ENCODE assay signal across 11 mouse cellular contexts in the genomic region with DNA sequence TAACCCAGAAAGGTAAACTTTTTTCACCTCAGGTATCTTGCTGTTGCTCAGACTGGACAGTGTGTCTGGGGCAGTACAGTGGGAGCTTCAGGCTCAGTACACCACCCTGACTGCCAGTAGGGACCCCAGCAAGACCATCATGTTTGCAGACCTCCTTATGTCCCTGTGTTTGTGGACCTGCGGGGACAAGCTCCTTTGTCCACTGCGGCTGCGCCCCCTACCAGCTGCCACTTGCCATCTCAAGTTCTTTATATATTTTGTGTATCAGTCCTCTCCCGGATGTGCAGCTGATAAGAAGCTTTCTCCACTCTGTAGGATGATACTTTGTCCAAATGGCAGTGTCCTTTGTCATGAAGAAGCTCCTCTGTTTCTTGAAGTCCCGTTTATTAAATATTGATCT. TPM values are rescaled to one million over a fixed set of nuclear protein-coding genes. Genes with fewer than 3 reads are reported as not detected.
DNase-seq lines count a peak whose midpoint lies in the region; ATAC-seq and TF ChIP-seq lines count a peak whose summit lies in the region.
"Had no signal": no experiment of that assay in that cellular context is flagged by ENCODE, and none has a peak within 500 bp of the region (broad histone marks: within the 10 kb centered on the region; RNA-seq: fewer than 3 reads in every experiment).

No protein-coding gene starts in this region.

- TF ChIP-seq POLR2A in thymus, adult 2 months (IDR thresholded peaks at IDR 0.05; ENCODE audit: control insufficient read depth, extremely low read depth, insufficient read depth, low read length, poor library complexity), result no peak

- H3K9me3 ChIP-seq in kidney, embryonic 14.5 days (ENCODE audit: control insufficient read depth, low read length), result no peaks in the 10 kb centered on the region
- no peaks in the 10 kb centered on the region for H3K9me3 ChIP-seq in hindbrain, embryonic 13.5 days

- H3K27ac ChIP-seq in kidney, embryonic 14.5 days (ENCODE audit: low read depth, low read length), result no peak overlapping the region
- no peak overlapping the region for H3K27ac ChIP-seq in thymus, adult 2 months (ENCODE audit: control insufficient read depth, insufficient read depth, low read length)
- no peak overlapping the region for H3K27ac ChIP-seq in hindbrain, embryonic 13.5 days

- TF ChIP-seq CTCF in thymus, adult 2 months (IDR thresholded peaks at IDR 0.05; ENCODE audit: borderline replicate concordance, control insufficient read depth, extremely low read depth, insufficient read depth, low read length, poor library complexity), result no peak

- WGBS in kidney, embryonic 14.5 days, result 57% methylated on average over 5 of the region's 5 CpGs
- 60% methylated on average over 5 of the region's 5 CpGs for WGBS in thymus, adult 2 months
- 73% methylated on average over 5 of the region's 5 CpGs for WGBS in hindbrain, embryonic 13.5 days

- H3K4me3 ChIP-seq in kidney, embryonic 14.5 days (ENCODE audit: low read length), result no peak overlapping the region
- no peak overlapping the region for H3K4me3 ChIP-seq in thymus, adult 2 months (ENCODE audit: control insufficient read depth, insufficient read depth, low read length)
- no peak overlapping the region for H3K4me3 ChIP-seq in hindbrain, embryonic 13.5 days

- no peaks in the 10 kb centered on the region for H3K36me3 ChIP-seq in kidney, embryonic 14.5 days (ENCODE audit: control insufficient read depth, insufficient read depth, low read length)
- H3K36me3 ChIP-seq in thymus, adult 2 months (ENCODE audit: control insufficient read depth, insufficient read depth, low read length), result no peaks in the 10 kb centered on the region
- no peaks in the 10 kb centered on the region for H3K36me3 ChIP-seq in hindbrain, embryonic 13.5 days

- ATAC-seq in kidney, embryonic 14.5 days (ENCODE audit: low FRiP score, low TSS enrichment), result no peak
- ATAC-seq in hindbrain, embryonic 13.5 days (ENCODE audit: low FRiP score), result no peak

- H3K4me2 ChIP-seq in kidney, embryonic 14.5 days (replicated peaks; ENCODE audit: low read depth, low read length), result no peak overlapping the region
- H3K4me2 ChIP-seq in hindbrain, embryonic 13.5 days, result no peak overlapping the region

- no peak overlapping the region for H3K9ac ChIP-seq in kidney, embryonic 14.5 days (ENCODE audit: low read depth, low read length)
- H3K9ac ChIP-seq in hindbrain, embryonic 13.5 days, result no peak overlapping the region

- DNase-seq in cerebellum, postnatal 10 days, result peak; percentile 31 to 35
- DNase-seq in cerebellum, adult 11-12 months, result no peak
- peak; percentile 45 to 47 for DNase-seq in kidney, postnatal 4 days
- DNase-seq in thymus, adult 2 months, result peak; percentile 9
- DNase-seq in thymus, postnatal 10 days (ENCODE audit: low spot score in 2 of 2), result no peak
- DNase-seq in thymus, postnatal 4 days, result peak; percentile 52
- DNase-seq: kidney, adult 18-20 months had no signal

- no peaks in the 10 kb centered on the region for H3K4me1 ChIP-seq in kidney, embryonic 14.5 days (ENCODE audit: control insufficient read depth, insufficient read depth, low read length)
- H3K4me1 ChIP-seq in thymus, adult 2 months (replicated peaks; ENCODE audit: control insufficient read depth, insufficient read depth, low read length), result no peaks in the 10 kb centered on the region
- H3K4me1 ChIP-seq in hindbrain, embryonic 13.5 days (replicated peaks), result no peaks in the 10 kb centered on the region

- no peaks in the 10 kb centered on the region for H3K27me3 ChIP-seq in kidney, embryonic 14.5 days (ENCODE audit: control insufficient read depth, insufficient read depth, low read length)
- H3K27me3 ChIP-seq in thymus, adult 2 months (ENCODE audit: control insufficient read depth, insufficient read depth, low read length), result no peaks in the 10 kb centered on the region
- no peaks in the 10 kb centered on the region for H3K27me3 ChIP-seq in hindbrain, embryonic 13.5 days

RNA-seq across cellular contexts. Expression of a gene that starts 30.2 kb away (rescaled TPM):
- polyA plus RNA-seq in kidney, embryonic 14.5 days (2014; fragmentation: Nextera tagmentation; extraction: Ambion mirVana), result 84.4 and 121 TPM in 2 replicates
- 103 and 117 TPM in 2 replicates for polyA plus RNA-seq in thymus, adult 2 months (2012; rRNA removed)
- polyA plus RNA-seq in hindbrain, embryonic 13.5 days (2015; fragmentation: Nextera tagmentation; extraction: Ambion mirVana), result 92.5 and 94.4 TPM in 2 replicates

RNA-seq across cellular contexts. Expression of a gene that starts 51.7 kb away (rescaled TPM):
- polyA plus RNA-seq in kidney, embryonic 14.5 days (2014; fragmentation: Nextera tagmentation; extraction: Ambion mirVana), result 2.8 TPM in 1 of 2 replicates, not detected in the other
- polyA plus RNA-seq in thymus, adult 2 months (2012; rRNA removed), result not detected in 2 replicates
- 0.65 and 0.83 TPM in 2 replicates for polyA plus RNA-seq in hindbrain, embryonic 13.5 days (2015; fragmentation: Nextera tagmentation; extraction: Ambion mirVana)
- polyA plus RNA-seq: heart, embryonic 16.5 days; liver, adult 2 months had no signal

Comparison
In these comparisons a context has a peak if more than half of its experiments do, and no peak if none do; other contexts are left out.
1. DNase-seq: peak in cerebellum, postnatal 10 days (2 of 2), kidney, postnatal 4 days (2 of 2), thymus, adult 2 months (single experiment) and thymus, postnatal 4 days (single experiment); none in cerebellum, adult 11-12 months (single experiment) and thymus, postnatal 10 days (0 of 2).